Mouse (Mus musculus) CH12.LX (cell line): ENCODE data around the gene Tmem52. TPM values are rescaled to one million over a fixed set of nuclear protein-coding genes. Genes with fewer than 3 reads are reported as not detected.
A peak's percentile ranks its signal among the peaks of the same experiment; 100 is the strongest.

ENCODE experiments used
- DNase-seq: peaks from one replicate; pipeline ENCODE4 v3.0.0-alpha.2; 2013; ENCODE audit errors: extremely low read depth
- H3K27ac ChIP-seq: 2 replicates; pipeline ENCODE4 v1.5.1; 2012; ENCODE audit warnings: low read depth, mild to moderate bottlenecking, control low read depth, moderate library complexity; ENCODE audit not compliant: insufficient read depth
- H3K27me3 ChIP-seq: replicated peaks from 2 replicates; pipeline ENCODE3; 2012; ENCODE audit warnings: inconsistent platforms
- H3K36me3 ChIP-seq, 2 experiments: replicated peaks in 1 of 2; 2 replicates each; pipeline versions ENCODE3 to v1.6.1; 2012; ENCODE audit warnings: inconsistent platforms in 1 of 2, low read length in 1 of 2, mild to moderate bottlenecking in 1 of 2, mixed read lengths in 1 of 2, moderate library complexity in 1 of 2; ENCODE audit not compliant: control insufficient read depth in 1 of 2, insufficient read depth in 1 of 2
- H3K4me1 ChIP-seq, 2 experiments: 2 replicates each; pipeline ENCODE4 v1.6.1; 2012; ENCODE audit warnings: inconsistent platforms in 1 of 2, moderate library complexity in 1 of 2; ENCODE audit not compliant: insufficient read depth in 2 of 2, control insufficient read depth in 1 of 2
- H3K4me2 ChIP-seq: 2 replicates; pipeline ENCODE4 v1.6.1; 2012; ENCODE audit warnings: low read depth, mild to moderate bottlenecking, control low read depth; ENCODE audit not compliant: poor library complexity, insufficient read depth, severe bottlenecking
- H3K4me3 ChIP-seq, 3 experiments: fragments of 150-350 bp in 1 of 3; sonication (generic) in 1 of 3; replicated peaks in 1 of 3; 2 replicates each; pipeline versions ENCODE3 to v1.5.1; 2011 to 2012; ENCODE audit warnings: low read depth in 2 of 3, low read length in 2 of 3, mild to moderate bottlenecking in 2 of 3, moderate library complexity in 2 of 3, control low read depth in 1 of 3, improper control_type of control experiment in 1 of 3, inconsistent platforms in 1 of 3, mixed read lengths in 1 of 3; ENCODE audit not compliant: poor library complexity in 1 of 3
- H3K79me2 ChIP-seq: replicated peaks from 2 replicates; pipeline ENCODE4 v1.6.1; 2012; ENCODE audit warnings: mild to moderate bottlenecking, moderate library complexity; ENCODE audit not compliant: control insufficient read depth, poor library complexity, insufficient read depth, severe bottlenecking; ENCODE audit errors: extremely low read depth
- H3K9ac ChIP-seq: 2 replicates; pipeline ENCODE4 v1.6.1; 2012; ENCODE audit warnings: low read depth, mild to moderate bottlenecking, control low read depth, moderate library complexity; ENCODE audit not compliant: insufficient read depth
- H3K9me3 ChIP-seq: replicated peaks from 2 replicates; pipeline ENCODE3; 2012; ENCODE audit warnings: low read length, inconsistent platforms, mixed read lengths
- CHD2 ChIP-seq: IDR thresholded peaks from 2 replicates; pipeline ENCODE4 v1.6.1; 2011; ENCODE audit warnings: low read length, improper control_type of control experiment
- ETS1 ChIP-seq: conservative IDR thresholded peaks from 2 replicates; pipeline ENCODE4 v1.6.1; 2012; ENCODE audit warnings: low read depth, mild to moderate bottlenecking, inconsistent platforms, low read length, improper control_type of control experiment, moderate library complexity
- IRF4 ChIP-seq: IDR thresholded peaks from 2 replicates; pipeline ENCODE4 v1.6.1; 2014; ENCODE audit warnings: low read depth, mild to moderate bottlenecking, inconsistent platforms, low read length, improper control_type of control experiment
- JUND ChIP-seq: conservative IDR thresholded peaks from 2 replicates; pipeline ENCODE4 v1.6.1; 2011; ENCODE audit warnings: low read depth, low read length, improper control_type of control experiment
- KAT2A ChIP-seq: IDR thresholded peaks from 2 replicates; pipeline ENCODE4 v1.6.1; 2012; ENCODE audit warnings: low read length, improper control_type of control experiment, inconsistent platforms; ENCODE audit not compliant: insufficient replicate concordance
- MAX ChIP-seq: IDR thresholded peaks from 2 replicates; pipeline ENCODE4 v1.6.1; 2011; ENCODE audit warnings: low read length, improper control_type of control experiment
- NELFE ChIP-seq: IDR thresholded peaks from 2 replicates; pipeline ENCODE4 v1.6.1; 2011; ENCODE audit warnings: low read depth, low read length, improper control_type of control experiment
- NRF1 ChIP-seq: IDR thresholded peaks from 2 replicates; pipeline ENCODE4 v1.6.1; 2014; ENCODE audit warnings: low read depth, mild to moderate bottlenecking, inconsistent platforms, low read length, improper control_type of control experiment, moderate library complexity
- PAX5 ChIP-seq: IDR thresholded peaks from 2 replicates; pipeline ENCODE4 v1.6.1; 2012; ENCODE audit warnings: low read length, inconsistent platforms, mixed read lengths
- POLR2AphosphoS2 ChIP-seq: IDR thresholded peaks from 2 replicates; pipeline ENCODE4 v1.6.1; 2011; ENCODE audit warnings: low read depth, low read length, improper control_type of control experiment
- RCOR1 ChIP-seq: conservative IDR thresholded peaks from 2 replicates; pipeline ENCODE4 v1.6.1; 2012; ENCODE audit warnings: low read depth, mild to moderate bottlenecking, inconsistent platforms, low read length, improper control_type of control experiment
- ZKSCAN1 ChIP-seq: IDR thresholded peaks from 2 replicates; pipeline ENCODE4 v1.6.1; 2012; ENCODE audit warnings: low read depth, inconsistent platforms, low read length, improper control_type of control experiment, borderline replicate concordance
- ZNF384 ChIP-seq: IDR thresholded peaks from 2 replicates; pipeline ENCODE4 v1.6.1; 2012; ENCODE audit warnings: low read depth, low read length, improper control_type of control experiment, inconsistent platforms
- dilution Hi-C: fragments of 300-500 bp; cut with MboI; formaldehyde crosslinking; loops from 2 replicates; pipeline ENCODE4 v1.14.3; 2020; ENCODE audit warnings: low sequenced_read_pairs; ENCODE audit not compliant: extremely low pct_unique_long_range_greater_than_20kb, extremely low pct_ligation_motif_present
- in situ Hi-C: fragments of 300-500 bp; cut with MboI; formaldehyde crosslinking; loops from 3 replicates; pipeline ENCODE4 v1.14.3; 2019; ENCODE audit warnings: low sequenced_read_pairs, low pct_ligation_motif_present, low pct_unique_long_range_greater_than_20kb, mixed read lengths
- polyA plus RNA-seq: library from polyadenylated mRNA; unstranded; fragments of >175 nt; gene quantifications from 2 replicates; pipeline ENCODE4 v1.2.1, GENCODE M21; 2012; ENCODE audit warnings: low read depth; ENCODE audit not compliant: insufficient read length
- total RNA-seq, 2 experiments: library from RNA; depleted of rRNA; stranded (reverse); fragments of 300-350 nt in 1 of 2; fragments of >200 nt in 1 of 2; gene quantifications; 2 replicates each; pipeline ENCODE4 v1.2.3; 2012 to 2014

The Tmem52 gene
- total and polyA plus RNA-seq, 3 experiments: 0.34 to 0.59 TPM; not detected in 1

GRCm38 (mm10) chr4:155488232-155489025, 19.5 kb downstream of the Tmem52 start:
- no peak for DNase-seq
- peaks cover 20% of the 10 kb centered on the region for H3K79me2 ChIP-seq
- H3K4me2 ChIP-seq: no peak overlapping the region
- H3K27me3 ChIP-seq: no peaks in the 10 kb centered on the region
- dilution Hi-C loops (no loop called here), in situ Hi-C loops (loop anchor here (10.0 kb wide), 1 partner anchor 206 kb away; the partner anchor contains the start of gene Fndc10)
- H3K36me3 ChIP-seq: no peaks in the 10 kb centered on the region
- peak overlapping the region; percentile 2; the same call in 1 of the 2 replicates for H3K27ac ChIP-seq
- no peaks in the 10 kb centered on the region for H3K9me3 ChIP-seq
- peak overlapping the region; percentile 32; the same call in 1 of the 2 replicates for H3K9ac ChIP-seq
- peaks cover 42 to 73% of the 10 kb centered on the region in 2 experiments for H3K4me1 ChIP-seq
- no peak overlapping the region for H3K4me3 ChIP-seq
- TF ChIP-seq IRF4 (no peak), ZNF384 (0 out of 2 replicates have a peak, but pooled peaks have one; percentile 3), KAT2A (no peak), CHD2 (peak; percentile 16; the same call in 1 of the 2 replicates), ZKSCAN1 (no peak)
- TF ChIP-seq, all 38 proteins: peak for 2

- no peak overlapping the region for H3K4me3 ChIP-seq
- H3K27ac ChIP-seq: peak overlapping the region; percentile 78; the same call in 1 of the 2 replicates
- peaks cover 0 to 4% of the 10 kb centered on the region in 2 experiments for H3K36me3 ChIP-seq
- dilution Hi-C loops (no loop called here), in situ Hi-C loops (loop anchor here (10.0 kb wide), 1 partner anchor 205 kb away; the partner anchor contains the start of gene Fndc10)
- H3K4me2 ChIP-seq: peak overlapping the region; percentile 53; the same call in 1 of the 2 replicates
- H3K4me1 ChIP-seq: peaks cover 36 to 73% of the 10 kb centered on the region in 2 experiments
- no peak for TF ChIP-seq JUND
- TF ChIP-seq NRF1: no peak
- TF ChIP-seq KAT2A: no peak
- TF ChIP-seq CHD2: no peak
- no peak for TF ChIP-seq PAX5
- no peaks in the 10 kb centered on the region for H3K27me3 ChIP-seq
- no peak overlapping the region for H3K9ac ChIP-seq
- H3K79me2 ChIP-seq: peaks cover 29% of the 10 kb centered on the region
- DNase-seq: no peak
- H3K9me3 ChIP-seq: no peaks in the 10 kb centered on the region
These were observed 20.4 kb downstream of the Tmem52 start for GRCm38 (mm10) chr4:155489101-155489970.

- TF ChIP-seq RCOR1 (0 out of 2 replicates have a peak, but pooled peaks have one; percentile 37), POLR2AphosphoS2 (no peak), JUND (no peak), ETS1 (no peak), NELFE (peak; percentile 33; the same call in 1 of the 2 replicates), MAX (peak; percentile 10; the same call in 1 of the 2 replicates)
- peak overlapping the region; percentile 78 for H3K27ac ChIP-seq
- dilution Hi-C loops: no loop called here
These were observed 21.5 kb downstream of the Tmem52 start for GRCm38 (mm10) chr4:155490456-155490855.

More at GRCm38 (mm10) chr4:155490456-155490855, 21.5 kb downstream of the Tmem52 start:
- Histone ChIP-seq H3K9me3 (no peaks in the 10 kb centered on the region), H3K9ac (peak overlapping the region; percentile 86), H3K27me3 (no peaks in the 10 kb centered on the region), H3K4me2 (peak overlapping the region; percentile 53), H3K4me1 (peaks cover 32 to 70% of the 10 kb centered on the region in 2 experiments), H3K79me2 (peaks cover 40% of the 10 kb centered on the region), H3K4me3 (peak overlapping the region; percentile 73 to 92 (median 74)), H3K36me3 (peaks cover 0 to 8% of the 10 kb centered on the region in 2 experiments)
- DNase-seq: no peak
- in situ Hi-C loops: no loop called here
